Mouse (Mus musculus): ENCODE results near the gene Cald1. TPM values are rescaled to one million over a fixed set of nuclear protein-coding genes. Genes with fewer than 3 reads are reported as not detected.

Gene Cald1
- total RNA-seq, 1 experiment from 2014 or later: 0.65 TPM

DNA sequence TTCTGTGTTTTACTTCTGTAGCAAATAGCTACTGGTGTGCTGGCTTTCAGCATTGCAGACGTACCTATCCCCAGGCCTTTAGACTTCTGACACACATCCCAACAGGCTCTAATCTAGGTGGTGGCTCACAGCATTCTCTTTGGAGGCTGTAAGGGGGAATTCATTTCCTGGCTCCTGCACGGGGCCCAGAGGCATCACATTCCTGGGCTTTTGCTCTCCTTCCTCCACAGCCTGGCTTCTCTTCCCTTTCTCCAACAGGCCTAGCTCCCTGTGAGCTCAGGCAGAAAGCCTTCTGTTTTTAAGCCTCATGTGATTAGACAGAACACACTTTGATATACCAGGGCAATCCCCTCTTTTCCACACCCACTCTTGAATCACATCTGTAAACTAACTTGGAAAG lies 109.2 kb downstream of the Cald1 start:
- no peak for ATAC-seq (replicated peaks in 1 of 2; ENCODE audit: insufficient read depth in 1 of 2, low FRiP score in 2 of 2, low TSS enrichment in 1 of 2, low read depth in 1 of 2, poor library complexity in 2 of 2, severe bottlenecking in 2 of 2)

DNA sequence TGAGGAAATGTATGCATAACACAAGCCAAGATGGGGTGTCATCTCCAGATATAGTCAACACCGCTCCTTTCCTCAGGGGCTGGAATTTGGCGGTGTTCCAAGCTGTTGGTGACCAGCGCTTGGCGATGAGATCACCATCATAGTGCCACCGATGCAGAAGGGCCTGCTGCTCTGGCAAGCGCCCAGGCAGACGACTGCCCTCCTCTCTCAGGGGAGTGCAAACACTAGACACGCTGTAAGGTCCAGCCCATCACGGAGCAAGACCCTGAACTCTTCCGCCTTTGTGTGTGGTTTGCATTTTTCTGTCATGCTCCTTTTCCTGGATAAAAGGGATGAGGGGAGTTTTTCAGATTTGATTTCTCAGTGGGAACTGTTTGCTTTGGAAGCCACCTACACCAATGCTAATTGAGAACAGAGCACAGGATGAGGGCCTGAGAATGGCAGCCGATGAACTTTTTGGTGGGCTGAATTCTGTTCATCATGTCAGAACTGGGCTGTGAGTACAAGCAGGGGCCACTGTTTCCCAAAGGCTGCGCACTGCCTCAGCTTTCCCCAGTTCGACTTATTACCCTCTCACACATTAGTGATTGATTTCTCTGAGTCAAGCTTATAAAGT lies 110.5 kb downstream of the Cald1 start:
- ATAC-seq (replicated peaks in 1 of 2; ENCODE audit: insufficient read depth in 1 of 2, low FRiP score in 2 of 2, low TSS enrichment in 1 of 2, low read depth in 1 of 2, poor library complexity in 2 of 2, severe bottlenecking in 2 of 2): no peak

DNA sequence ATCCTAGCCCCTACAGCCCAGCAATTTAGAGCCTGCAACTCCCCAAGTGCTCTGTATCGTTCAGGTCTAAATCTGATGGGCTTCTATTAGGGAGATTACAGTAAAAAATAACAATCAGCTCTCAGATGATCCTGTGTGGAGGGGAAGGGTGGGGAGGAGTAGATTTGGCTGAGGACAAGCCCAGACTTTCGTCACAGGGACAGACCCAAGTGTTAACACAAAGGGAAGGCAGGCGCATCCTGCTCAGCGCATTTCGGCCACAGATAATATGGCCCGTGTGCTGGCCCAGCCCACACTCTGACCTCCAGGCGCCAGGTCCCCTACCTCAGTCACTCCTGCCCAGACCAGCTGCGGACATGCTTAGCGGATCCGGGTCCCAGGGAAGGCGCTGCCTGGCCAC lies 111.0 kb downstream of the Cald1 start:
- ATAC-seq (replicated peaks in 1 of 2; ENCODE audit: insufficient read depth in 1 of 2, low FRiP score in 2 of 2, low TSS enrichment in 1 of 2, low read depth in 1 of 2, poor library complexity in 2 of 2, severe bottlenecking in 2 of 2): peak; percentile 48 to 56; a peak in 3 of 4 replicates

DNA sequence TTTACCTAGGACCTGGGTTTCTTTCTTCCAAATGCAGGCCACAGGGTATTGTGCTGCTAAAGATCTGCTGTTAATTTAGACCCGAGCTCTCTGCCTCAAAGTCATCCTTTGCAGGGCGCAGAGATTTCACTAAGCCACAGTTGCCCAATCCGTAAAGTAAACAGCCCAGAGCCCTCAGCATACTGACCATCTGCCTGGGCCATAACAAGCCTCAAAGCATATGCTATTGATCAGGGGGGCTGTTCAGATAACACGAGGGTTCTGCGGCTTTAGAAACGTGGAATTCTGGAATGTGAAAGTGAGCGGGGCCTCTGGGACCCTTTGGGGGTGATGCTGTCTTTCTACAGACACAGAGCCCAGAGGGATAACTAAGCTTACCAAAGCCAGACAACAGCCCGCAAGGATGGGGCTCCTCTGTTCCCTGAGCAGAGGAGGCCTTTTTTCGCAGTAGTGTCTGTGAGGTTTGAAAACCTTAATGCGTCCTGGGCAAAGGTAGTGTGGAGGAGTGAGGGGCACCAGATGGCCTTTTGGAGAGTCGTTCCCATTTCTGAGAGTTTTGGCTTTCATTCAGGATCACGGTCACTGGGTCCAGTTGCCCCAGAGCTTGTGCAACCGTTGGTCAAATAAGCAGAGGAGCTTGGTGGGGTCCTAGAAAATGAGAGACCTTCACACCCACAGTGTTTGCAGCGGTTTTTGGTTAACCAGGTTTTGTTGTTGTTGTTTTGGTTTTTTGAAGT lies 111.8 kb downstream of the Cald1 start:
- ATAC-seq (replicated peaks in 1 of 2; ENCODE audit: insufficient read depth in 1 of 2, low FRiP score in 2 of 2, low TSS enrichment in 1 of 2, low read depth in 1 of 2, poor library complexity in 2 of 2, severe bottlenecking in 2 of 2): no peak

DNA sequence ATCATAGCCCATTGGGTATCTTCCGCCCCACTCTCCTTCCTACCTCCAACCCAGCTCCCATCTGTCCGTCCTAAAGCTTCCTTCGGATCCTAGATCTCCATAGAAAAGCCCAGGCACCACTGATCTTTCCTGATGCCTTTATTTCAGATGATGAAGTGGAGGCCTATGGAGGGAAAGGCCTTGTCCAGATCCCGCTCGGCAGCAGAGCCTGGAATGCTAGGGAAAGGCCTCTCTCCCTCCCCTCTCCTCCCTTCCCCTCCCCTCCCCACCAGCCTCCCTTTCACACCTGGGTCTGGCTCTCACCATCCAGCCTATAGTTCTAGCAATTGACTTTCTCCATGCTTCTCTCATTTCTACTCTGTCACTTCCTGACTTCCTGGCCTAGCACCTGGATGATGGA lies 112.5 kb downstream of the Cald1 start:
- no peak for ATAC-seq (replicated peaks in 1 of 2; ENCODE audit: insufficient read depth in 1 of 2, low FRiP score in 2 of 2, low TSS enrichment in 1 of 2, low read depth in 1 of 2, poor library complexity in 2 of 2, severe bottlenecking in 2 of 2)

DNA sequence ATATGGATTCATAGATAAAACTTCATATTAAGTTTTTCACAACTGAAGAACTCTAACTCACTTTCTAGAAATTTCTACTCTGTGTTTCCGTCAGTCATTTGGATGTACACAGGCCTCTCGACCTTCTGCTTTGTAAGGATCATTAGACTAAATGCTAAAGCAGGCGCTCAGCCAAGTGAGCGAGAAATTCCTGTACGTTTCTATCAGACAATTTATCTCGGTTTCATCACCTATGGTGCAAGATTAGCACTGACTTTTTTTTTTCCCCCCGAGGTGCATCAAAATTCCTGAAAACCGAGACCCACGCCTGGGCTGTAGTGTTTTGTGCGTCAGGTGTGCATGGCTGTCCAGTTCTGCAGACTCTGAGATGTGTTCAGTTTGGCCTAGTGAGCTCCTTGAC lies 113.3 kb downstream of the Cald1 start:
- no peak for ATAC-seq (replicated peaks in 1 of 2; ENCODE audit: insufficient read depth in 1 of 2, low FRiP score in 2 of 2, low TSS enrichment in 1 of 2, low read depth in 1 of 2, poor library complexity in 2 of 2, severe bottlenecking in 2 of 2)

DNA sequence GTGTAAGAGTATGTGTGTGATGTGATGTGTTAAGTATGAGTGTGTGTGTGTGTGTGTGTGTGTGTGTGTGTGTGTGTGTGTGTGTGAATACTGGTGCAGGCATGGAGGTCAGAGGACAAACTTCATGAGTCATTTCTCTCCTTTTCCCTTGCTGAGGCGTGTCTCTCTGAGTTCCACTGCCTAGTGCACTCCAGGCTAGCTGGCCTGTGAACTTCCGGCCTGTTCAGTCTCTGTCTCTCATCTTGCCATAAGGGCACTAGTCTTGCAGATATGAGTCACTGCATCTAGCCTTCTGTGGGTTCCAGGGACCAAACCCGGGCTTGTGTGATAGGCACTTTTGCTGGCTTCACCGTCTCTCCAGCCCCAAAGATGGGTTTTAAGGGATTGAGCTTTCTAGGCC lies 114.9 kb downstream of the Cald1 start:
- ATAC-seq (replicated peaks in 1 of 2; ENCODE audit: insufficient read depth in 1 of 2, low FRiP score in 2 of 2, low TSS enrichment in 1 of 2, low read depth in 1 of 2, poor library complexity in 2 of 2, severe bottlenecking in 2 of 2): no peak

DNA sequence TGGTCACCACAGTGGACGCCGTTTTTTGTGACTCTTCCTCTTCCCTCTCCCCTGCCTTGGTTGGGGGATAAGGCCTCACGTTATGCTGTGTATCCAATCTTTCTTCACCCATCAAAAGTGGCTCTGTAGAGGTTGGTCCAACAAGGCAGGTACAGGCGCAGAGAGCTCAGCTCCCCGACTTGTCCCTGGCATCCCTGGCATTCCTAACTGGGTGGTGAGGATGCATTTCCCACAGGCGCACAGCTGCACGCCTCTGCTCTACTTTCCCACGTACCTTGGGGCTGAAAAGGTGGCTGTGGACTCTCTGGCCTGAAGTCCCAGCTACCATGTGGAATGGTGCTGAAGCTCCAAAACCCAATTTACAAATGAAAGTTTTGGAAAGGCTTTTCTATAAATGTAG lies 115.5 kb downstream of the Cald1 start:
- ATAC-seq (replicated peaks in 1 of 2; ENCODE audit: insufficient read depth in 1 of 2, low FRiP score in 2 of 2, low TSS enrichment in 1 of 2, low read depth in 1 of 2, poor library complexity in 2 of 2, severe bottlenecking in 2 of 2): no peak

DNA sequence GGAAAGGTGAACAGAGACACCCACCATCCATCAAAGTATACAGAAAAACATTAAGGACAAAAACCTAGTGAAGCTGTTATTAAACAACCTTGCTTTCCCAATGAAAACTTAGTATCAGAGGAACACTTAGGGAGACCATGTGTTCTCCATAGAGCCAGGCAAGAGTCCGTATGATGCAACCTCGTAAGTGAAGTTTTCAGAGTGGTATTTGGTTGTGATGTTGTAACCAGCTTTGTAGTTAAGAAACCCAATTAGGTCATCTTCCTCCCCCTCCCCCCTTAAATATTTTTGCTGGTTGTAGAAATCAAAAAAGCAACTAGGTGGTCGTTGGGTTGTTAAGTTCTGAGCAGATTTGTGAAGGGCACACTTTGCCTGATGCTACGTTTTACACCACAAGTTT lies 116.3 kb downstream of the Cald1 start:
- no peak for ATAC-seq (replicated peaks in 1 of 2; ENCODE audit: insufficient read depth in 1 of 2, low FRiP score in 2 of 2, low TSS enrichment in 1 of 2, low read depth in 1 of 2, poor library complexity in 2 of 2, severe bottlenecking in 2 of 2)

DNA sequence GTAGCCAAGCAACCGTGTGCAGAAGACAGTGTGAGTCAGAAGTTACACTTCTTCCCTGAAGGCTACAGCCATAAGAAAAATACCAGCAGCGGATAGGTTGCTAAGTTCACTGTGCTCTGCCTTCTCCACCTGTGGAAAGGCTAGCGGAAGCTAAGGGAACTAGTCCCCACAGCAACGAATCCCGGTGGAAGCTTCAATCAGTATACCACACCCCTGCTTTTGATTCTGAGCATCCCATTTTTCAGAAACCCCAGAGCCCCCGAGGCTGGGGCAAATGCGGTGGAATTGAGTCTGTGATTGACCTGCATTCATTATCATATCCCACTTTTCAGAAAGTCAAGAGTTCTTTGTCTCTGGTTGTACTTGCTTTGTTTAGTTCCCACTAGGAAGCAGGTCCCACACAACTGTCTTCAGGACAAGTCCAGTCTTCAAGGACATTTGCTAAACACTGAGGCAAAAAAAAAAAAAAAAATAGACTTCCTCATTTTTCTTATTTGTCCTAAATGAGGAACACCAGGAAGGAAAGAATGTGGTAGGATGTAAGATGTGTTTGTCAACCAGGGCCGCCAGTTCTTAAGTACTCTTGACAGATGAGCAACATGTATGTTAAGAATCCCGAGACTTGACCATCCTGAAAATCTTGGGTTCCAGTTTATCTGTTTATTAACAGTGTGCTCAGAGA lies 118.0 kb downstream of the Cald1 start:
- ATAC-seq (replicated peaks in 1 of 2; ENCODE audit: insufficient read depth in 1 of 2, low FRiP score in 2 of 2, low TSS enrichment in 1 of 2, low read depth in 1 of 2, poor library complexity in 2 of 2, severe bottlenecking in 2 of 2): no peak; a peak in 1 of 4 replicates

DNA sequence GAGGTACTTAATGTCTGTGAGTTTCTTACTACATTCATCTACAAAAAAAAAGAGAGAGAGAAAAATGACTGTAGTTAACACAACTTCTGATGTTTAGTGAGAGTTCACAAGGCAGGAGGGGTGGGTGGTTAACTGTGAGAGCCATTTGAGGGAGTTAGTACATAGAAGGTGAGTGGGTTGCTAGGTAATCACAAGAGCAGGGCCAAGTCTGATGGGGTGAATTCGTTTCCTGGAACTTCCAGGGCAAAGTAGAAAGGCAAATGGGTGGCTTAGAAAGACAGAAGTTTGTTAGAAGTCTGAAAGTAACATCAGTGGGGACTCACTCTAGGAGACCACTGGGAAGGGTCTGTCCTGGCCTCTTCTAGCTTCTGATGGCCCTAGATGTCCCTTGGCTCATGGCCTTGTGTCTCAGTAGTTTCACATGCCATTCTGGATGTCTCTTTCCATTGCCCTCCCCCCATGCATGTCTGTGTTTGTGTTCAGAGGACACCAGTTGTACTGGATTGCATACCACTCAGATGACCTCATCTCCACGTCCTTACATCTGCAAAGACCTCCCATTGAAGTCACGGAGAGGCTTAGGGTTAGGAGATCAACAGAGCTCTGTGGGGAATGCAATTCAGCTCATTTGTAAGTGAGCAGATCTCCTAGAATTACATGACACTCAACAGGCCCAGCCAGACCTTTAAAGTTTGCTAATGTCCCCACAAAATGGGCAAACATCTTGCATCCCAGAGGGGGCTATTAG lies 118.8 kb downstream of the Cald1 start:
- no peak for ATAC-seq (replicated peaks in 1 of 2; ENCODE audit: insufficient read depth in 1 of 2, low FRiP score in 2 of 2, low TSS enrichment in 1 of 2, low read depth in 1 of 2, poor library complexity in 2 of 2, severe bottlenecking in 2 of 2)

DNA sequence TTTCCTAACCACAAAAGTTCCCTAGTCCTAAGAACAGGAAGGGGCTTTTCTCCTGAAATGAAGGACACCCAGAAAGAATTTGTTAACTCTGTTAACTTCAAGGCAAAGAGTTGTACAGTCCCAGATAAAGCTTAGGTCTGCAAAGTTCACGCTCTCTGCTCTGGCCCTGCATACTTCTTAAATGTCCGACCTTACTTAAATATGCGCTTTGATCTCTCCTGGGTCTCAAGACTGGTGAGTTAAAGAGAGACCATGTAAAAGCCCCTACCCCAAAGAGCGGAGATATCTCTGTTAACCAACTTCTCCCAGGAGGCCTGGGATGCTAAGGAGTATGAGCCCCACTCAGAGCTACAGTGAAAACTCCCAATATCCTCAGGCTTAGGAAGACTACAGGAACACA lies 119.4 kb downstream of the Cald1 start:
- ATAC-seq (replicated peaks in 1 of 2; ENCODE audit: insufficient read depth in 1 of 2, low FRiP score in 2 of 2, low TSS enrichment in 1 of 2, low read depth in 1 of 2, poor library complexity in 2 of 2, severe bottlenecking in 2 of 2): no peak

DNA sequence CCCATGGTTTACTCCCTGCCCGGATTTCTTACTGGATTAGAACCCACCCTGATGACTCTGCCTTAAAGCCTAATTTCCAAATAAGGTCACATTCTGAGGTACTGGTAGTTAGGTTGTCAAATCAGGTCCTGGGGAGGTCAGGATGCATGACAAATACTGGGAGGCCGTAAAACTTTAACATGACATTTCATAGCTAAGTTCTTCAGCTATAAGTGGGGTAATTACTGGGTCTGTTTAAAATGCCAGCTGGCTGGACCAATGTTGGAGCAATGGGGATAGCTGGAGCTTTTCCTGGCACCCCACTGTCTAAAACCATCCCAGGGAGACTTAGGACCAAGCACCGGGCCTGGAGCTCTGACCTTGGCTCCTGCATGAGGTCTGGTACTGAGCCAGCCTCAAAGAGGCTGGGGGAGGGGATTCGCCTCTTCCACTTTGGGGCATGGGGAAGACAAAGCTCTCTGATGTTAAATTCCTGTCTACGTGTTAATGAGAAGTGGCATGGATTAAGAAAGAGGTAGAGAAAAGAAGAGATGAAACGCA lies 120.9 kb downstream of the Cald1 start:
- no peak for ATAC-seq (replicated peaks in 1 of 2; ENCODE audit: insufficient read depth in 1 of 2, low FRiP score in 2 of 2, low TSS enrichment in 1 of 2, low read depth in 1 of 2, poor library complexity in 2 of 2, severe bottlenecking in 2 of 2)

DNA sequence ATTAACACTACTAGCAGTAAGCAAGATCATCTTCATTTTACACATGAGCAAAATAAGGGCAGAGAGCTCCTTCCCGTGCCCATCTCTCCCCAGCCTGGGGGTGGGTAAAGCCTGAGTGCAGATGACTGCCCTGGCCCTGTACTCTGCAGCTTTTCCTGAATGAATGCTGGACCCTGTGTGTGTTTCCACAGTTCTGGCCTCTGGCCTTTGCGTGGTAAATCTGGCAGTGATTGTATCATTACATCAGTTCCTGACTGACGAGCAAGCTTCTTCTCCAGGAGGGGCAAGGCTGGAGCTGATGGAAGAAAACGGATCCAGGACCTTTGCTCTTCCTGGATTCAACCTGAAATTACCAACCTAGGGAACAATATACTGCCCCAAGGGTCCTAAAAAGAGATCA lies 122.1 kb downstream of the Cald1 start:
- ATAC-seq (replicated peaks in 1 of 2; ENCODE audit: insufficient read depth in 1 of 2, low FRiP score in 2 of 2, low TSS enrichment in 1 of 2, low read depth in 1 of 2, poor library complexity in 2 of 2, severe bottlenecking in 2 of 2): no peak

DNA sequence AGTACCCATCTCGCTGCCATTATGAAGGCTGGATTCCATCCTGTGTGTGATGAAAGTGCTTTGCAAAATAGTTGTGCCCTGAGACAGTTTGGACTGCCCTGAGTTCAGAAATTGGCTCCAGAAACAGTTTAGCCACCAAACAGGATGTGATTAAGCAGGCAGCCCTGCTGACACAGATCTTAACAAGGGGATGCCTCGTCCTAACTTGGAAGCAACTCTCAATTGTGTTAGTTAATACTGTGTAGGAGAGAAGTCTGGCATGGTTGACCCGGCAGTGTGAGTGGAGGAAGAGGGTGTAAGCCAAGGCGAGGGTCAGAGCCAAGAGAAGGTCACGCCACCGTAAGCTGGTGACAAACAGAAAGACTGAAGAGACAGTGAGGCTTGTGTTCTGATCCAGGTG lies 123.4 kb downstream of the Cald1 start:
- peak in 1 of 2 experiments; percentile 32; a peak in 1 of 4 replicates for ATAC-seq (replicated peaks in 1 of 2; ENCODE audit: insufficient read depth in 1 of 2, low FRiP score in 2 of 2, low TSS enrichment in 1 of 2, low read depth in 1 of 2, poor library complexity in 2 of 2, severe bottlenecking in 2 of 2)

DNA sequence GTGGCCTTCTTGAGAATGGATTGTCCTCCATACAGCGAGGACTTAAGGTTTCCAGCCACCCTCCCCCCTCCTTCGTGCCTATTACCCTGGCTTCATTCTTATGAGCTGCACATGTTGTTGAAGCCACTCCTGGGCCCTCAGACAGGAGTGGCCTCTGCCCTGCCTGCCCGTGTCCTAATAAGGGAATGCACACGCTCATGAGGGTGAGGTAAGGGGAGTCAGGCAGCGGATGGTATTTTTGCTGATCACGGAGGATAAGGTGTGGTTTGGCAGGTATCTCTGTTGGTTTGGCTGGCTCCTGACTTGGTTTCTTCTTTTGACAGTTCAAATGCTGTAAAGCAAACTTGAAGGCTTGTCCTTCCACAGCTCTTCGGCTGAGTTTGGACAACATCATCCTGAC lies 124.4 kb downstream of the Cald1 start:
- no peak for ATAC-seq (replicated peaks in 1 of 2; ENCODE audit: insufficient read depth in 1 of 2, low FRiP score in 2 of 2, low TSS enrichment in 1 of 2, low read depth in 1 of 2, poor library complexity in 2 of 2, severe bottlenecking in 2 of 2)

DNA sequence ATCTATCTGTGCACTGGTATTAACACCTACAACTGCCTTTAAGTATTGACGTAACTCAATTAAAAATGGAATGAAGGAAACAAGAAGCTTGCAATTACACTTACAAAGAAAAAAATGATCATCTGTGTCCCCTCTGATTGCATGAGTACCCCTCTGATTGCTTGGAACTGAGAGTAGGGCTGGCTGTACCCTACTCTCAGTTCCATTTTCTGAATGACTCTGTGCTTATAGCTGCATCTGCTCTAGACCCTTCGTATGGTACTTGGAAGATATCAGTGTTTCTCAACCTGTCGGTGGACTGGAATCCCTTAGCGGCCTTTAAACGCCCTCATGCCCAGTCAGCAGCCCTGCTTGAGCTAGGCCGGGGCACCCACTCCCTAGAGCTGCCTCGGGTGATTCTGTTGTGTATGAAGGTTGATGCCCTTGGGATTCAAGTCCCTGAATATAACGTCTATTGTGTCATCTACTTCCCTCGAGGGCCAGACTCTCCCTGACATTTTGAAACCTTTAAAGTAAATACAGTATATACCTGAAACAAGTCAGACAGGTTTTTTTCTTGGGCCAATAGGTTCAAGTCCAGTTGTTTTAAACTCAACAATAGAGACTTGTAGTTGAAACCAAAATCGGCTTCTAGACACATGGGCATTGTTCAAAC lies 125.1 kb downstream of the Cald1 start:
- ATAC-seq (replicated peaks in 1 of 2; ENCODE audit: insufficient read depth in 1 of 2, low FRiP score in 2 of 2, low TSS enrichment in 1 of 2, low read depth in 1 of 2, poor library complexity in 2 of 2, severe bottlenecking in 2 of 2): no peak

Data from hematopoietic stem cell, adult 5-6 weeks (primary cell).